Mouse (Mus musculus) 3134 (cell line): ENCODE data around the gene Neil3.

ENCODE experiments used
- DNase-seq: peaks from one replicate; pipeline ENCODE4 v3.0.0-alpha.2; 2011; ENCODE audit warnings: low spot score; ENCODE audit not compliant: insufficient read length; ENCODE audit errors: extremely low read depth

The Neil3 gene

GRCm38 (mm10) chr8:53638495-53639171 is at the start of gene Neil3:
Gene Neil3, minus strand, starts transcription at chr8:53639065.
- DNase-seq = peak; percentile 94

- peak; percentile 0 for DNase-seq
Observed at GRCm38 (mm10) chr8:53680846-53681245, 42.0 kb upstream of the Neil3 start.

GRCm38 (mm10) chr8:53663946-53664345 is 25.1 kb upstream of the Neil3 start:
- peak; percentile 8 for DNase-seq

GRCm38 (mm10) chr8:53661436-53661835 is 22.6 kb upstream of the Neil3 start:
- no peak for DNase-seq

GRCm38 (mm10) chr8:53630618-53631017 is 8.2 kb downstream of the Neil3 start:
- DNase-seq = no peak

- DNase-seq = no peak
Observed at GRCm38 (mm10) chr8:53628864-53629415, 9.9 kb downstream of the Neil3 start.

GRCm38 (mm10) chr8:53623425-53623824 is 15.4 kb downstream of the Neil3 start:
- no peak for DNase-seq

GRCm38 (mm10) chr8:53619196-53619595 is 19.7 kb downstream of the Neil3 start:
- DNase-seq = no peak

- no peak for DNase-seq
Observed at GRCm38 (mm10) chr8:53614288-53614646, 24.6 kb downstream of the Neil3 start.

- DNase-seq = no peak
Observed at GRCm38 (mm10) chr8:53613577-53614287, 25.1 kb downstream of the Neil3 start.

GRCm38 (mm10) chr8:53612297-53612696 is 26.6 kb downstream of the Neil3 start:
- no peak for DNase-seq

GRCm38 (mm10) chr8:53607040-53607439 is 31.8 kb downstream of the Neil3 start:
- DNase-seq = peak; percentile 21

GRCm38 (mm10) chr8:53604906-53605305 is 34.0 kb downstream of the Neil3 start:
- DNase-seq = no peak

GRCm38 (mm10) chr8:53603672-53604071 is 35.2 kb downstream of the Neil3 start:
- no peak for DNase-seq

GRCm38 (mm10) chr8:53600826-53601225 is 38.0 kb downstream of the Neil3 start:
- DNase-seq = no peak

- DNase-seq = no peak
Observed at GRCm38 (mm10) chr8:53600025-53600811, 38.6 kb downstream of the Neil3 start.

GRCm38 (mm10) chr8:53598101-53598500 is 40.8 kb downstream of the Neil3 start:
- DNase-seq = no peak

GRCm38 (mm10) chr8:53591777-53592176 is 47.1 kb downstream of the Neil3 start:
- no peak for DNase-seq

- no peak for DNase-seq
Observed at GRCm38 (mm10) chr8:53573600-53573999, 65.3 kb downstream of the Neil3 start.

- DNase-seq = no peak
Observed at GRCm38 (mm10) chr8:53566223-53566622, 72.6 kb downstream of the Neil3 start.

- DNase-seq = no peak
Observed at GRCm38 (mm10) chr8:53562441-53563040, 76.3 kb downstream of the Neil3 start.
